ENCODE assay signal across 7 mouse cellular contexts in genomic region chr2:131305226-131305625, GRCm38 (mm10). TPM values are rescaled to one million over a fixed set of nuclear protein-coding genes. Genes with fewer than 3 reads are reported as not detected.
DNase-seq lines count a peak whose midpoint lies in the region; ATAC-seq and TF ChIP-seq lines count a peak whose summit lies in the region.
"Not testable (repeated sequence)": the region's sequence is repeated elsewhere in the genome, so short reads cannot be mapped to it uniquely, and the experiment has no call there.

No protein-coding gene starts in this region.

- not testable (repeated sequence) for H3K27ac ChIP-seq in cerebellum, adult 2 months (ENCODE audit: insufficient read depth, low read length)

- H3K27me3 ChIP-seq in cerebellum, adult 2 months (ENCODE audit: control insufficient read depth, insufficient read depth, low read length), result not testable (repeated sequence)

- WGBS in cerebellum, adult 2 months, result 53% methylated on average over 1 of the region's 1 CpGs

- not testable (repeated sequence) for H3K4me1 ChIP-seq in cerebellum, adult 2 months (ENCODE audit: control insufficient read depth, insufficient read depth, low read length)

- not testable (repeated sequence) for TF ChIP-seq POLR2A in cerebellum, adult 2 months (IDR thresholded peaks at IDR 0.05; ENCODE audit: borderline replicate concordance, insufficient read depth, low read length)

- peak; percentile 52; the same call in 1 of the 2 replicates for ATAC-seq in megakaryocyte-erythroid progenitor cell, adult 5-6 weeks (replicated peaks; ENCODE audit: low FRiP score, low TSS enrichment, poor library complexity, severe bottlenecking)

- not testable (repeated sequence) for H3K4me3 ChIP-seq in cerebellum, adult 2 months (replicated peaks; ENCODE audit: insufficient read depth, low read depth, low read length)

- not testable (repeated sequence) for TF ChIP-seq CTCF in cerebellum, adult 2 months (IDR thresholded peaks at IDR 0.05; ENCODE audit: borderline replicate concordance, insufficient read depth, low read depth, low read length)

- peak; percentile 45 for DNase-seq in MEL-GATA-1-ER (ENCODE audit: extremely low read depth, low read depth)
- peak; percentile 55 for DNase-seq in brain, adult 2 months (ENCODE audit: low read depth, low spot score)
- DNase-seq in cerebellum, adult 2 months, result peak; percentile 34 to 57
- DNase-seq in cerebellum, postnatal 36 days, result peak; percentile 26 to 43
- DNase-seq in heart, postnatal 4 days, result peak; percentile 18
- DNase-seq in layer of hippocampus, adult 9-11 months, result peak; percentile 59

RNA-seq across cellular contexts. Expression of gene Pank2, which starts 42.9 kb away (rescaled TPM):
- polyA plus RNA-seq in cerebellum, adult 2 months (2012; rRNA removed), result 35.6 and 36.7 TPM in 2 replicates
- total RNA-seq in heart, postnatal 4 days (2021), result 10 to 100 TPM; 41.1 to 44.4 TPM
- total RNA-seq in megakaryocyte-erythroid progenitor cell, adult 5-6 weeks (2014; fragmentation: Nextera tagmentation), result 47.4 and 52.7 TPM in 2 replicates
- 56.3 and 94.8 TPM in 2 replicates for total RNA-seq in megakaryocyte-erythroid progenitor cell, adult 5-6 weeks (2017)

RNA-seq across cellular contexts. Expression of gene Rnf24, which starts 47.5 kb away (rescaled TPM):
- 14.5 and 14.6 TPM in 2 replicates for polyA plus RNA-seq in cerebellum, adult 2 months (2012; rRNA removed)
- 1 to 10 TPM; 8.0 to 9.0 TPM for total RNA-seq in heart, postnatal 4 days (2021)
- 1.7 and 2.8 TPM in 2 replicates for total RNA-seq in megakaryocyte-erythroid progenitor cell, adult 5-6 weeks (2014; fragmentation: Nextera tagmentation)
- total RNA-seq in megakaryocyte-erythroid progenitor cell, adult 5-6 weeks (2017), result 0.61 and 0.84 TPM in 2 replicates
